ENCODE assay signal across 13 mouse cellular contexts in the genomic region with DNA sequence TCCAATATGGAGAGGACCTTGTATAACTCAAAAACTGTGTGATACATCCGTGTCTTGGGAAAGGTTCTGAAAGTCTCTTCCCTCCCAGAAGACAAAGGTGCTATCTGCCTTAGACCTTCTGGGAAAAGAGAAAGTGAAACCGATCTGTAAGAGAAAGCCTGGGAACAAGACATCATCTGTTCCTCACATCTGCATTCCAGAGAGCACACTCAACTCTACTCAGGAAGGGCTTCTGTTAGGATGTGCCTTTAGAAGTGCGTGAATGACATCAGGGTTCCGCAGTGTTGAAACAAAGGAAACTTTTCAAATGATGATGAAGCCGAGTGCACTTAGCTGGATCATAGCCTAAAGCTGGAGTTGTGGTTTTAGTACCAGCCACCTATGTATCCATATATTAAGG. TPM values are rescaled to one million over a fixed set of nuclear protein-coding genes. Genes with fewer than 3 reads are reported as not detected.
A peak's percentile ranks its signal among the peaks of the same experiment; 100 is the strongest.
DNase-seq lines count a peak whose midpoint lies in the region.
"Had no signal": no experiment of that assay in that cellular context is flagged by ENCODE, and none has a peak within 500 bp of the region (broad histone marks: within the 10 kb centered on the region; RNA-seq: fewer than 3 reads in every experiment).

No protein-coding gene starts in this region.

- intact Hi-C loops in heart, postnatal 36 days (cut with DNase I), result no loop called here

- peak; percentile 12 for DNase-seq in gastrocnemius, adult 18-20 months (ENCODE audit: low spot score)
- no peak for DNase-seq in gastrocnemius, postnatal 10 days
- peak; percentile 35 to 60 for DNase-seq in heart, adult 9 months (ENCODE audit: low spot score in 2 of 2)
- no peak for DNase-seq in heart, postnatal 36 days
- DNase-seq in lung, postnatal 36 days, result peak; percentile 6
- no peak for DNase-seq in lung, adult 18-20 months
- no peak for DNase-seq in urinary bladder, postnatal 14 days (ENCODE audit: low spot score)
- DNase-seq: adrenal gland, postnatal 14 days; lung, postnatal 4 days; retina, postnatal 1 day; right cerebral cortex, postnatal 25 days had no signal

RNA-seq across cellular contexts. Expression of a gene that starts 23.1 kb away (rescaled TPM):
- total RNA-seq in gastrocnemius, adult 18-20 months (2021), result 1 to 10 TPM; 1.8 to 2.8 TPM
- 1 to 10 TPM; 4.7 to 5.1 TPM for total RNA-seq in gastrocnemius, postnatal 10 days (2021)
- 1 to 10 TPM; 3.7 to 4.2 TPM for total RNA-seq in heart, postnatal 36 days (2021)

RNA-seq across cellular contexts. Expression of a gene that starts 47.9 kb away (rescaled TPM):
- total RNA-seq in gastrocnemius, adult 18-20 months (2021), result 1 to 10 TPM; 1.1 to 1.2 TPM
- total RNA-seq in gastrocnemius, postnatal 10 days (2021), result 1 to 10 TPM; 2.2 to 2.9 TPM
- total RNA-seq in heart, postnatal 36 days (2021), result 1 to 10 TPM; 1.7 to 2.3 TPM
- total RNA-seq: megakaryocyte-erythroid progenitor cell, adult 5-6 weeks; MEL had no signal

Comparison
In these comparisons a context has a peak if more than half of its experiments do, and no peak if none do; other contexts are left out.
1. DNase-seq: peak in gastrocnemius, adult 18-20 months (single experiment), heart, adult 9 months (2 of 2) and lung, postnatal 36 days (single experiment); none in gastrocnemius, postnatal 10 days (single experiment), heart, postnatal 36 days (0 of 2), lung, adult 18-20 months (0 of 2) and urinary bladder, postnatal 14 days (single experiment).